Mouse (Mus musculus): Measurements from ENCODE around the gene Bdkrb1. TPM values are rescaled to one million over a fixed set of nuclear protein-coding genes. Genes with fewer than 3 reads are reported as not detected.

Bdkrb1 gene
- polyA plus RNA-seq, 1 experiment from 2014 or later = not detected

- TF ChIP-seq CTCF (IDR thresholded peaks at IDR 0.05; ENCODE audit: low read depth) = no peak
- H3K36me3 ChIP-seq (ENCODE audit: insufficient read depth) = peaks cover 98% of the 10 kb centered on the region
- no peaks in the 10 kb centered on the region for H3K27me3 ChIP-seq (ENCODE audit: insufficient read depth, low read length)
- no peak overlapping the region for H3K4me3 ChIP-seq (ENCODE audit: low read depth, low read length)
- no peak overlapping the region for H3K9ac ChIP-seq
- H3K4me1 ChIP-seq (ENCODE audit: insufficient read depth) = no peaks in the 10 kb centered on the region
- H3K4me2 ChIP-seq = no peak overlapping the region
- WGBS = 45% methylated on average over 11 of the region's 11 CpGs
- ATAC-seq (ENCODE audit: insufficient read depth) (peak; percentile 69), DNase-seq (peak; percentile 58)
- no peak overlapping the region for H3K27ac ChIP-seq (ENCODE audit: low read depth)
- no peaks in the 10 kb centered on the region for H3K9me3 ChIP-seq (ENCODE audit: low read depth, low read length)
These were observed 40.0 kb downstream of the Bdkrb1 start for GRCm38 (mm10) chr12:105642770-105643321.

Other genes starting within 250 kb of the Bdkrb1 start
- gene D430019H16Rik, start 149.2 kb upstream of the Bdkrb1 start, polyA plus RNA-seq (2014; fragmentation: Nextera tagmentation; extraction: Ambion mirVana) = 2.3 and 3.0 TPM in 2 replicates
- 0.09 and 0.21 TPM in 2 replicates for gene Bdkrb2, start 39.9 kb upstream of the Bdkrb1 start, polyA plus RNA-seq (2014; fragmentation: Nextera tagmentation; extraction: Ambion mirVana)
- 28.4 and 30.6 TPM in 2 replicates for gene Gskip, start 81.7 kb downstream of the Bdkrb1 start, polyA plus RNA-seq (2014; fragmentation: Nextera tagmentation; extraction: Ambion mirVana)
- gene Atg2b, start 82.1 kb downstream of the Bdkrb1 start, polyA plus RNA-seq (2014; fragmentation: Nextera tagmentation; extraction: Ambion mirVana) = 17.1 and 17.7 TPM in 2 replicates
- not detected in 2 replicates for gene Ak7, start 102.9 kb downstream of the Bdkrb1 start, polyA plus RNA-seq (2014; fragmentation: Nextera tagmentation; extraction: Ambion mirVana)
- 181 and 185 TPM in 2 replicates for gene Papola, start 181.6 kb downstream of the Bdkrb1 start, polyA plus RNA-seq (2014; fragmentation: Nextera tagmentation; extraction: Ambion mirVana)

Measured in lung, embryonic 14.5 days (tissue).